Mouse (Mus musculus): ENCODE data around the gene Kdm4c. TPM values are rescaled to one million over a fixed set of nuclear protein-coding genes. Genes with fewer than 3 reads are reported as not detected.
"Not testable (repeated sequence)": the region's sequence is repeated elsewhere in the genome, so short reads cannot be mapped to it uniquely, and the experiment has no call there.

Gene Kdm4c
- polyA plus RNA-seq (2017; shearing (Covaris generic)): 10 to 100 TPM; 29.1 to 34.6 (median 31.0) TPM

GRCm38 (mm10) chr4:74242176-74242575 is at the start of gene Kdm4c:
Gene Kdm4c (plus strand): TSS chr4:74242497.
- ATAC-seq: no peak

GRCm38 (mm10) chr4:74201281-74201811 is 41.0 kb upstream of the Kdm4c start:
- no peak for ATAC-seq

GRCm38 (mm10) chr4:74221780-74222179 is 20.5 kb upstream of the Kdm4c start:
- not testable (repeated sequence) for ATAC-seq

- no peak for ATAC-seq
Measured at GRCm38 (mm10) chr4:74222360-74222759, 19.9 kb upstream of the Kdm4c start.

GRCm38 (mm10) chr4:74224210-74224609 is 18.1 kb upstream of the Kdm4c start:
- ATAC-seq: no peak

GRCm38 (mm10) chr4:74230994-74231393 is 11.3 kb upstream of the Kdm4c start:
- ATAC-seq: peak; percentile 60

GRCm38 (mm10) chr4:74231405-74231804 is 10.9 kb upstream of the Kdm4c start:
- peak; percentile 86 for ATAC-seq

GRCm38 (mm10) chr4:74233534-74233933 is 8.8 kb upstream of the Kdm4c start:
- no peak for ATAC-seq

- peak; percentile 90 for ATAC-seq
Measured at GRCm38 (mm10) chr4:74251348-74252244, 9.3 kb downstream of the Kdm4c start.

- ATAC-seq: peak; percentile 15
Measured at GRCm38 (mm10) chr4:74252245-74253105, 10.2 kb downstream of the Kdm4c start.

- ATAC-seq: no peak
Measured at GRCm38 (mm10) chr4:74257882-74258281, 15.6 kb downstream of the Kdm4c start.

- ATAC-seq: no peak
Measured at GRCm38 (mm10) chr4:74258538-74258937, 16.2 kb downstream of the Kdm4c start.

- ATAC-seq: no peak
Measured at GRCm38 (mm10) chr4:74259331-74259730, 17.0 kb downstream of the Kdm4c start.

GRCm38 (mm10) chr4:74261879-74262278 is 19.6 kb downstream of the Kdm4c start:
- no peak for ATAC-seq

- ATAC-seq: no peak
Measured at GRCm38 (mm10) chr4:74264428-74264955, 22.2 kb downstream of the Kdm4c start.

- no peak for ATAC-seq
Measured at GRCm38 (mm10) chr4:74271180-74271579, 28.9 kb downstream of the Kdm4c start.

GRCm38 (mm10) chr4:74277486-74277885 is 35.2 kb downstream of the Kdm4c start:
- no peak for ATAC-seq

GRCm38 (mm10) chr4:74280170-74280569 is 37.9 kb downstream of the Kdm4c start:
- ATAC-seq: no peak

GRCm38 (mm10) chr4:74287851-74288250 is 45.6 kb downstream of the Kdm4c start:
- ATAC-seq: no peak

- no peak for ATAC-seq
Measured at GRCm38 (mm10) chr4:74294726-74295125, 52.4 kb downstream of the Kdm4c start.

- no peak for ATAC-seq
Measured at GRCm38 (mm10) chr4:74305315-74306105, 63.2 kb downstream of the Kdm4c start.

- ATAC-seq: no peak
Measured at GRCm38 (mm10) chr4:74311135-74311534, 68.8 kb downstream of the Kdm4c start.
